Mouse (Mus musculus): Measurements from ENCODE around the gene Stat6. TPM values are rescaled to one million over a fixed set of nuclear protein-coding genes. Genes with fewer than 3 reads are reported as not detected.

The Stat6 gene
- polyA plus RNA-seq, 1 experiment from 2014 or later, result 14.3 TPM

GRCm38 (mm10) chr10:127664891-127665290 is 22.1 kb downstream of the Stat6 start:
- H3K4me1 ChIP-seq (replicated peaks), result peaks cover 74% of the 10 kb centered on the region
- peaks cover 87% of the 10 kb centered on the region for H3K27me3 ChIP-seq
- WGBS (ENCODE audit: insufficient replicate concordance), result 39% methylated on average over 13 of the region's 13 CpGs

GRCm38 (mm10) chr10:127665366-127666181 is 22.8 kb downstream of the Stat6 start:
- Histone ChIP-seq H3K27me3 (peaks cover 87% of the 10 kb centered on the region), H3K4me1 (replicated peaks) (peaks cover 74% of the 10 kb centered on the region), H3K4me3 (replicated peaks) (peak overlapping the region; percentile 58), H3K4me2 (peak overlapping the region; percentile 71), H3K36me3 (replicated peaks) (peaks cover 3% of the 10 kb centered on the region; the same call in 1 of the 2 replicates), H3K9me3 (replicated peaks) (no peaks in the 10 kb centered on the region), H3K9ac (peak overlapping the region; percentile 27; the same call in 1 of the 2 replicates), H3K27ac (replicated peaks) (peak overlapping the region; percentile 80)
- 6% methylated on average over 14 of the region's 14 CpGs for WGBS (ENCODE audit: insufficient replicate concordance)
- no peak for ATAC-seq (ENCODE audit: insufficient read depth)

More at GRCm38 (mm10) chr10:127664891-127665290, 22.1 kb downstream of the Stat6 start:
- ATAC-seq (ENCODE audit: insufficient read depth), result no peak
- Histone ChIP-seq H3K27ac (replicated peaks) (no peak overlapping the region), H3K9me3 (replicated peaks) (no peaks in the 10 kb centered on the region), H3K36me3 (replicated peaks) (peaks cover 8% of the 10 kb centered on the region; the same call in 1 of the 2 replicates), H3K4me3 (replicated peaks) (peak overlapping the region; percentile 58), H3K9ac (no peak overlapping the region), H3K4me2 (peak overlapping the region; percentile 71)

- Histone ChIP-seq H3K27ac (replicated peaks) (peak within 1 kb of the TSS; percentile 80), H3K9me3 (replicated peaks) (no peaks in the 10 kb centered on the region), H3K4me2 (peak within 1 kb of the TSS; percentile 71), H3K9ac (peak within 1 kb of the TSS; percentile 27; the same call in 1 of the 2 replicates), H3K36me3 (replicated peaks) (no peaks in the 10 kb centered on the region), H3K4me1 (replicated peaks) (peaks cover 65% of the 10 kb centered on the region), H3K27me3 (peaks cover 81% of the 10 kb centered on the region), H3K4me3 (replicated peaks) (peak within 1 kb of the TSS; percentile 58)
- ATAC-seq (ENCODE audit: insufficient read depth), result peak; percentile 60
- under 1% methylated on average over 65 of the region's 73 CpGs for WGBS (ENCODE audit: insufficient replicate concordance)
Observed at GRCm38 (mm10) chr10:127666501-127667268, 23.9 kb downstream of the Stat6 start, which contains the start of gene Nemp1. Gene Nemp1 (plus strand): TSS chr10:127666901.

- 3% methylated on average over 35 of the region's 35 CpGs for WGBS (ENCODE audit: insufficient replicate concordance)
- Histone ChIP-seq H3K36me3 (replicated peaks) (no peaks in the 10 kb centered on the region), H3K27ac (replicated peaks) (peak overlapping the region; percentile 80), H3K9ac (no peak overlapping the region), H3K9me3 (replicated peaks) (no peaks in the 10 kb centered on the region), H3K27me3 (peaks cover 73% of the 10 kb centered on the region), H3K4me3 (replicated peaks) (peak overlapping the region; percentile 58), H3K4me2 (peak overlapping the region; percentile 71), H3K4me1 (replicated peaks) (peaks cover 57% of the 10 kb centered on the region)
- peak; percentile 41 for ATAC-seq (ENCODE audit: insufficient read depth)
Observed at GRCm38 (mm10) chr10:127667269-127668092, 24.7 kb downstream of the Stat6 start.

GRCm38 (mm10) chr10:127668093-127669050 is 25.6 kb downstream of the Stat6 start, which contains the start of gene Nab2:
Gene Nab2 (minus strand): TSS chr10:127668568.
- H3K9me3 ChIP-seq (replicated peaks), result no peaks in the 10 kb centered on the region
- H3K36me3 ChIP-seq (replicated peaks), result no peaks in the 10 kb centered on the region
- peak within 1 kb of the TSS; percentile 58 for H3K4me3 ChIP-seq (replicated peaks)
- peaks cover 64% of the 10 kb centered on the region for H3K27me3 ChIP-seq
- H3K27ac ChIP-seq (replicated peaks), result peak within 1 kb of the TSS; percentile 80
- H3K9ac ChIP-seq, result no peak within 1 kb of the TSS
- WGBS (ENCODE audit: insufficient replicate concordance), result 4% methylated on average over 40 of the region's 40 CpGs
- ATAC-seq (ENCODE audit: insufficient read depth), result peak; percentile 20; the same call in 1 of the 2 replicates
- H3K4me1 ChIP-seq (replicated peaks), result peaks cover 49% of the 10 kb centered on the region
- H3K4me2 ChIP-seq, result peak within 1 kb of the TSS; percentile 71

GRCm38 (mm10) chr10:127669170-127669569 is 26.4 kb downstream of the Stat6 start:
- H3K4me3 ChIP-seq (replicated peaks), result no peak overlapping the region
- H3K36me3 ChIP-seq (replicated peaks), result no peaks in the 10 kb centered on the region
- H3K4me1 ChIP-seq (replicated peaks), result peaks cover 44% of the 10 kb centered on the region
- no peaks in the 10 kb centered on the region for H3K9me3 ChIP-seq (replicated peaks)
- H3K27me3 ChIP-seq, result peaks cover 56% of the 10 kb centered on the region
- 37% methylated on average over 7 of the region's 7 CpGs for WGBS (ENCODE audit: insufficient replicate concordance)
- no peak for ATAC-seq (ENCODE audit: insufficient read depth)
- H3K27ac ChIP-seq (replicated peaks), result no peak overlapping the region
- no peak overlapping the region for H3K9ac ChIP-seq
- H3K4me2 ChIP-seq, result peak overlapping the region; percentile 71

GRCm38 (mm10) chr10:127670185-127670584 is 27.4 kb downstream of the Stat6 start:
- ATAC-seq (ENCODE audit: insufficient read depth), result no peak
- 34% methylated on average over 2 of the region's 2 CpGs for WGBS (ENCODE audit: insufficient replicate concordance)
- peaks cover 46% of the 10 kb centered on the region for H3K27me3 ChIP-seq
- no peaks in the 10 kb centered on the region for H3K36me3 ChIP-seq (replicated peaks)
- no peak overlapping the region for H3K27ac ChIP-seq (replicated peaks)
- peaks cover 42% of the 10 kb centered on the region for H3K4me1 ChIP-seq (replicated peaks)
- H3K4me2 ChIP-seq, result no peak overlapping the region
- no peak overlapping the region for H3K4me3 ChIP-seq (replicated peaks)
- no peak overlapping the region for H3K9ac ChIP-seq
- H3K9me3 ChIP-seq (replicated peaks), result no peaks in the 10 kb centered on the region

GRCm38 (mm10) chr10:127671276-127671675 is 28.5 kb downstream of the Stat6 start:
- Histone ChIP-seq H3K27ac (replicated peaks) (no peak overlapping the region), H3K36me3 (replicated peaks) (no peaks in the 10 kb centered on the region), H3K9me3 (replicated peaks) (no peaks in the 10 kb centered on the region), H3K4me2 (no peak overlapping the region), H3K27me3 (peaks cover 35% of the 10 kb centered on the region), H3K4me3 (replicated peaks) (no peak overlapping the region), H3K4me1 (replicated peaks) (peaks cover 42% of the 10 kb centered on the region), H3K9ac (no peak overlapping the region)
- no peak for ATAC-seq (ENCODE audit: insufficient read depth)
- WGBS (ENCODE audit: insufficient replicate concordance), result 15% methylated on average over 2 of the region's 2 CpGs

- peaks cover 40% of the 10 kb centered on the region for H3K4me1 ChIP-seq (replicated peaks)
- no peak overlapping the region for H3K27ac ChIP-seq (replicated peaks)
- H3K36me3 ChIP-seq (replicated peaks), result no peaks in the 10 kb centered on the region
- ATAC-seq (ENCODE audit: insufficient read depth), result no peak
- no peak overlapping the region for H3K4me3 ChIP-seq (replicated peaks)
- peaks cover 6% of the 10 kb centered on the region for H3K27me3 ChIP-seq
- no peak overlapping the region for H3K4me2 ChIP-seq
- H3K9me3 ChIP-seq (replicated peaks), result no peaks in the 10 kb centered on the region
- 82% methylated on average over 6 of the region's 6 CpGs for WGBS (ENCODE audit: insufficient replicate concordance)
- no peak overlapping the region for H3K9ac ChIP-seq
Observed at GRCm38 (mm10) chr10:127674046-127674655, 31.4 kb downstream of the Stat6 start.

Data from liver, embryonic 15.5 days (tissue).